In the genomic region with DNA sequence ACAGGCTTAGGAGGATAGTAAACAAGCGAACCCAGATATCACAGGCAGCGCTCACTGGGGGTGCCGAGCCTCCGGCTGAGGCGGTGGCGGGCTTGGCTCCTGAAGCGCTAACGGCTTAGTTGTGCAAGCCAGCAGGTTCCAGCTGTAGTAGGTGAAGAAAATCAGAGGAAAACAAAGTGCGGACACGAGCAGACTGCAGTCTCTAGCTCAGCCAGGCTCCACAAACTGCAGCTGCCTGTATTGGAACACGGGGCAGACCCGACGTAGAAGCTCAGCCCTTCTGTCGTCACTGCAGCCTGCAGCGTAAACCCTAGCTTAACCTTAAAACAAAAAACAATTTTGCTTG, we compare ENCODE assay signal across 8 mouse cellular contexts. TPM values are rescaled to one million over a fixed set of nuclear protein-coding genes. Genes with fewer than 3 reads are reported as not detected.
A peak's percentile ranks its signal among the peaks of the same experiment; 100 is the strongest.
DNase-seq lines count a peak whose midpoint lies in the region; ATAC-seq lines count a peak whose summit lies in the region.
"Had no signal": no experiment of that assay in that cellular context is flagged by ENCODE, and none has a peak within 500 bp of the region (broad histone marks: within the 10 kb centered on the region; RNA-seq: fewer than 3 reads in every experiment).

No protein-coding gene starts in this region.

- H3K9me3 ChIP-seq in lung, embryonic 15.5 days = no peaks in the 10 kb centered on the region
- peaks cover 3% of the 10 kb centered on the region; the same call in 1 of the 2 replicates for H3K9me3 ChIP-seq in forebrain, embryonic 10.5 days

- H3K9ac ChIP-seq in lung, embryonic 15.5 days = peak overlapping the region; percentile 18; the same call in 1 of the 2 replicates

- 0 out of 2 replicates have a peak, but pooled peaks cover 3% of the 10 kb centered on the region for H3K27me3 ChIP-seq in lung, embryonic 15.5 days
- H3K27me3 ChIP-seq in forebrain, embryonic 10.5 days (ENCODE audit: poor library complexity, severe bottlenecking) = peaks cover 6% of the 10 kb centered on the region

- no peak overlapping the region for H3K27ac ChIP-seq in lung, embryonic 15.5 days
- peak overlapping the region; percentile 77 for H3K27ac ChIP-seq in forebrain, embryonic 10.5 days

- DNase-seq in lung, postnatal 36 days = no peak
- DNase-seq in forebrain, embryonic 10.5 days (ENCODE audit: extremely low spot score, low spot score) = no peak
- DNase-seq in heart, postnatal 4 days = peak; percentile 27
- DNase-seq in liver = peak; percentile 10
- peak; percentile 12 for DNase-seq in right cerebral cortex, postnatal 14 days
- DNase-seq in spleen, postnatal 14 days (ENCODE audit: low spot score in 2 of 2) = no peak

- peak overlapping the region; percentile 61 for H3K4me2 ChIP-seq in lung, embryonic 15.5 days

- WGBS in lung, embryonic 15.5 days = 4% methylated on average over 15 of the region's 15 CpGs
- 7% methylated on average over 15 of the region's 15 CpGs for WGBS in forebrain, embryonic 10.5 days

- no peaks in the 10 kb centered on the region for H3K36me3 ChIP-seq in lung, embryonic 15.5 days
- no peaks in the 10 kb centered on the region for H3K36me3 ChIP-seq in forebrain, embryonic 10.5 days (replicated peaks)

- peak overlapping the region; percentile 27 for H3K4me3 ChIP-seq in lung, embryonic 15.5 days
- H3K4me3 ChIP-seq in forebrain, embryonic 10.5 days = peak overlapping the region; percentile 45

- ATAC-seq in lung, embryonic 15.5 days (ENCODE audit: borderline replicate concordance, extremely low read depth, low FRiP score, low TSS enrichment) = peak; percentile 39; the same call in 1 of the 2 replicates

- peaks cover 9% of the 10 kb centered on the region for H3K4me1 ChIP-seq in lung, embryonic 15.5 days
- peaks cover 13% of the 10 kb centered on the region for H3K4me1 ChIP-seq in forebrain, embryonic 10.5 days

RNA-seq across cellular contexts. Expression of gene Gm11077, which starts 4.5 kb away (rescaled TPM):
- polyA plus RNA-seq in lung, embryonic 15.5 days (2015; fragmentation: Nextera tagmentation; extraction: Ambion mirVana) = not detected in 2 replicates
- polyA plus RNA-seq in forebrain, embryonic 10.5 days (2016; fragmentation: Nextera tagmentation; extraction: Ambion mirVana) = not detected in 2 replicates
- total RNA-seq in heart, postnatal 4 days (2021) = not detected
- polyA plus RNA-seq: large intestine, adult 2 months had no signal

Comparison
In these comparisons a context has a peak if more than half of its experiments do, and no peak if none do; other contexts are left out.
1. DNase-seq: peak in heart, postnatal 4 days (single experiment), liver (single experiment) and right cerebral cortex, postnatal 14 days (single experiment); none in lung, postnatal 36 days (single experiment), forebrain, embryonic 10.5 days (single experiment) and spleen, postnatal 14 days (0 of 2).